Mouse (Mus musculus): ENCODE measurements around the gene Grin3b. TPM values are rescaled to one million over a fixed set of nuclear protein-coding genes. Genes with fewer than 3 reads are reported as not detected.
"Not testable (repeated sequence)": the region's sequence is repeated elsewhere in the genome, so short reads cannot be mapped to it uniquely, and the experiment has no call there.

Gene Grin3b
- polyA plus RNA-seq, 1 experiment from 2014 or later = 0.34 TPM

DNA sequence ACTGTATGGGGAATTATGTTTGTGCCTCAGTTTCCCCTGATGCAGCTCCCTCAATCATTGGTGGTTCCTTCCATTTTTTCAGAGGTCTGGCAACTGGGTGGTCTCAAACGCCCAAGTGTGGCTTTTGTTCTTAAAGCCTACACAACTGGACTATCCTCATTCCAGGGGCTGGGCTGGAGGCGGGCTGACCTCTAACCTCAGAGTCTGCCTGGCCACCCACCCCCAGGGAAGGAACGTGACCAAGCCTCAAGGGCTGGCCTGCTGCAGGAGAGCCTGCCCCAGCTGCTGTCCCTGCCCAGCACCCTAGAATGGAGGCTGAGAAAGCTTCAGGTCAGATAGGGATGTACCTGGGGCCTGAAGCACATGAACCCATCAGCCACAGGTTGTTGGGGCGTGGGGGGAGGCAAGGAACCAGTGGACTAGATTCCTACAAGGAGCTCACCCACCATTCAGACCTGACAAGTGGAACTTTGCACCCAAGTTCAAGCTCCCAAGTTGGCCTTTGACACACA is 13.8 kb upstream of the Grin3b start:
- Histone ChIP-seq H3K4me3 (no peak overlapping the region), H3K27me3 (no peaks in the 10 kb centered on the region), H3K9me3 (no peaks in the 10 kb centered on the region), H3K4me1 (peaks cover 23% of the 10 kb centered on the region), H3K36me3 (peaks cover 17% of the 10 kb centered on the region), H3K4me2 (no peak overlapping the region), H3K27ac (no peak overlapping the region), H3K9ac (no peak overlapping the region)
- WGBS = 31% methylated on average over 4 of the region's 4 CpGs
- ATAC-seq (ENCODE audit: borderline replicate concordance, extremely low read depth, low FRiP score, low TSS enrichment) = no peak

DNA sequence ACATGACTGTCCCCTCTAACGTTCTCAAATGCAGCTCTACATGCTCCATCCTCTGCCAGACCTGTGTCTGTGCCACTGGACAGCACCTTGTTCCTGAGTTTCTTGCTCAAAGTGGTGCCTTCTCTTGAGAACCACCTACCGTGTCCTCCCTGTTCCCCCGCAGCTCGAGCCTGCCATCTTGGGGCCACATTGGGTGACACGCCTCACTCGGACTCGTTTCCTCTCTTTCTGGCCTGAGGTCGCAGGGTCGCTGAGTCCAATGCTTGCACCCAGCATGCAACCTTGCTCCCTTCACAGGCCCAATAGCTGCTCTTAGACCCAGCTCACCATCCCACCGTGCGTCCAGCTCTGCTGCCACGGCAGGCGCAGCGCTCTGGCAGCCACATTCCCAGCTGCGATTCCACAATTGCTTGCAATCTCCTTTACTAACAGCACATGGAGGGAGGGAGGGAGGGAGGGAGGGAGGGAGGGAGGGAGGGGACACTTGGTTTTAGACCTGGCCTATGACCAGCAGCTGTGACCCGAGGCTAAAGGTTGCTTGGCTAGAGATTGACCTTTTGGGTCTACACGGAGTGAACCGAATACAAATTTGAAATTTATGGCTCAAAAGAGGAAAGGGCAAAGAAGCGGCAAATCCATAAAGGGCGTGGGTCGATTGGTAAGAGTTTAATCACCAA is 12.2 kb upstream of the Grin3b start:
- Histone ChIP-seq H3K4me3 (no peak overlapping the region), H3K9ac (no peak overlapping the region), H3K27me3 (no peaks in the 10 kb centered on the region), H3K27ac (no peak overlapping the region), H3K9me3 (no peaks in the 10 kb centered on the region), H3K36me3 (peaks cover 21% of the 10 kb centered on the region), H3K4me1 (peaks cover 23% of the 10 kb centered on the region), H3K4me2 (peak overlapping the region; percentile 29; the same call in 1 of the 2 replicates)
- 15% methylated on average over 21 of the region's 21 CpGs for WGBS
- no peak for ATAC-seq (ENCODE audit: borderline replicate concordance, extremely low read depth, low FRiP score, low TSS enrichment)

GRCm38 (mm10) chr10:79959412-79959811 is 11.1 kb upstream of the Grin3b start:
- peak overlapping the region; percentile 98 for H3K4me3 ChIP-seq
- peak overlapping the region; percentile 75 for H3K4me2 ChIP-seq
- H3K36me3 ChIP-seq = peaks cover 29% of the 10 kb centered on the region
- H3K27ac ChIP-seq; H3K9me3 ChIP-seq; H3K9ac ChIP-seq; ATAC-seq (ENCODE audit: borderline replicate concordance, extremely low read depth, low FRiP score, low TSS enrichment); H3K27me3 ChIP-seq: not testable (repeated sequence)
- H3K4me1 ChIP-seq = peaks cover 23% of the 10 kb centered on the region
- 39% methylated on average over 8 of the region's 10 CpGs for WGBS

- WGBS = under 1% methylated on average over 61 of the region's 61 CpGs
- peak; percentile 95 for ATAC-seq (ENCODE audit: borderline replicate concordance, extremely low read depth, low FRiP score, low TSS enrichment)
- H3K4me1 ChIP-seq = peaks cover 23% of the 10 kb centered on the region
Measured at GRCm38 (mm10) chr10:79959847-79960601, 10.5 kb upstream of the Grin3b start, which contains the start of gene Wdr18. Gene Wdr18 (plus strand): TSS chr10:79960152.

GRCm38 (mm10) chr10:79960671-79961294 is 9.7 kb upstream of the Grin3b start:
- Histone ChIP-seq H3K4me3 (peak overlapping the region; percentile 98), H3K9ac (peak overlapping the region; percentile 94), H3K27me3 (no peaks in the 10 kb centered on the region), H3K9me3 (no peaks in the 10 kb centered on the region), H3K4me2 (peak overlapping the region; percentile 75), H3K4me1 (peaks cover 22% of the 10 kb centered on the region), H3K27ac (no peak overlapping the region), H3K36me3 (peaks cover 42% of the 10 kb centered on the region)
- no peak for ATAC-seq (ENCODE audit: borderline replicate concordance, extremely low read depth, low FRiP score, low TSS enrichment)
- 9% methylated on average over 10 of the region's 10 CpGs for WGBS

More at GRCm38 (mm10) chr10:79959847-79960601, 10.5 kb upstream of the Grin3b start, which contains the start of gene Wdr18:
- Histone ChIP-seq H3K4me2 (peak within 1 kb of the TSS; percentile 75), H3K27me3 (no peaks in the 10 kb centered on the region), H3K36me3 (peaks cover 35% of the 10 kb centered on the region), H3K9me3 (no peaks in the 10 kb centered on the region), H3K4me3 (peak within 1 kb of the TSS; percentile 98), H3K27ac (peak within 1 kb of the TSS; percentile 65), H3K9ac (peak within 1 kb of the TSS; percentile 94)

DNA sequence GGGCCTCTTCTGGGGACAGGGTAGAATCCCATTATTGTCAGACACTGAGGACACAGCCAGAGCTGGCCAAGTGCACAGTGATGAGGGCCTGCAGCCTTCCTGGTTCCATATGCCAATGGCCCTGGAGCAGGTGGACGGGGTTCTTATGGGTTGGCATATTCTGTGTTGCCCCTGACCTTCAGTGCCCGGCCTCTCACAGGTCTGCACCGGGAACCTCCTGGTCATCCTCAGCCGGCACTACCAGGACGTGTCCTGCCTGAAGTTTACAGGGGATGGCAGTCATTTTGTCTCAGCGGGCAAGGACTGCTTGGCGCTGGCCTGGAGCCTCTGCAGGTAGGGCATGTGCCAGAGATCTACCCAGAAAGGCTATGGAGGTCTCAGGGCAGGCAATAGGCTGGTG is 5.8 kb upstream of the Grin3b start:
- Histone ChIP-seq H3K4me3 (no peak overlapping the region), H3K9ac (no peak overlapping the region), H3K9me3 (no peaks in the 10 kb centered on the region), H3K27me3 (peaks cover 6% of the 10 kb centered on the region), H3K27ac (no peak overlapping the region), H3K4me2 (no peak overlapping the region), H3K4me1 (peaks cover 22% of the 10 kb centered on the region), H3K36me3 (peaks cover 69% of the 10 kb centered on the region)
- no peak for ATAC-seq (ENCODE audit: borderline replicate concordance, extremely low read depth, low FRiP score, low TSS enrichment)
- 97% methylated on average over 7 of the region's 7 CpGs for WGBS

DNA sequence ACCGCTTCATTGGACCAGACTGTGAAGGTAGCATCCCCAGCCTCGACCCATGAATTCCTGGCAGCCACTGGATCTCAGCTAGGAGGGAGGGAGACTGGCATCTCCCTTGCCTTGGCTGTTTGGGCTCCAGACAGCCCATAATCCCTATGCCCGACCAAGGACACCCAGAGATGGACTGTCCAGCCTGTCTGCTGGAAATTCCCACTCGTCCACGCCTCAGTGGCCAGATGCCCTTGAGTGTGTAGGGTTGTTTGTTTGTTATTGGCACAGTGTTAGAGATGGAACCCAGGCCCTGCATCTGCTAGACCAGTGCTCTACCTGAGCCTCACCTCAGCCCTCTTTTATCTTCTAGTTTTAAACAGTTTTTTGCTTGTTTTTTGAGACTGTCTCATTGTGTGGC is 5.2 kb upstream of the Grin3b start:
- no peaks in the 10 kb centered on the region for H3K9me3 ChIP-seq
- WGBS = 90% methylated on average over 5 of the region's 5 CpGs
- peaks cover 69% of the 10 kb centered on the region for H3K36me3 ChIP-seq
- H3K9ac ChIP-seq = no peak overlapping the region
- no peak overlapping the region for H3K4me2 ChIP-seq
- no peak for ATAC-seq (ENCODE audit: borderline replicate concordance, extremely low read depth, low FRiP score, low TSS enrichment)
- no peak overlapping the region for H3K4me3 ChIP-seq
- peaks cover 10% of the 10 kb centered on the region for H3K27me3 ChIP-seq
- no peak overlapping the region for H3K27ac ChIP-seq
- peaks cover 26% of the 10 kb centered on the region for H3K4me1 ChIP-seq

GRCm38 (mm10) chr10:79966886-79967400 is 3.6 kb upstream of the Grin3b start:
- 86% methylated on average over 5 of the region's 5 CpGs for WGBS
- Histone ChIP-seq H3K27ac (no peak overlapping the region), H3K27me3 (peaks cover 26% of the 10 kb centered on the region), H3K36me3 (peaks cover 64% of the 10 kb centered on the region), H3K9me3 (no peaks in the 10 kb centered on the region), H3K4me2 (no peak overlapping the region), H3K9ac (no peak overlapping the region), H3K4me1 (peaks cover 25% of the 10 kb centered on the region), H3K4me3 (no peak overlapping the region)
- no peak for ATAC-seq (ENCODE audit: borderline replicate concordance, extremely low read depth, low FRiP score, low TSS enrichment)

DNA sequence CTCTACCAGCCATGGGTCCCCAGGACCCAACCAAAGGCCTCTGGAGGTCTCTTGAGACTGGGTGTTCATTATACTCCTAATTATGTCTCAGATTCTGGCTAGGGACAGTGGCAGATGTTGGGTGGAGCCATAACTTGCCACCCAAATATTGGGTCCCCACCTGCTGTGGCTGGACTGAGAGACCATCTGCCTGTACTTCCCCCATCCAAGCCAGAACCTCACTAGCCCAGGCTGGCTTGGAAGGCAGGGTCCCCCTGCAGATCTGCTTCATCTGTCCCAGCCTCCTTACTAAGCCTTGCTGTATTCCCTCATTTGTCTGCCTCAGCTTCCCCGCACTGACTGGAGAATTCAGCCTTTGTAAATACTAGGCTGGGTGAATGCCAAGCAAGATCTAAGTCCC is 2.3 kb upstream of the Grin3b start:
- no peak overlapping the region for H3K4me2 ChIP-seq
- H3K36me3 ChIP-seq = peaks cover 53% of the 10 kb centered on the region
- H3K27me3 ChIP-seq = peaks cover 30% of the 10 kb centered on the region
- H3K4me1 ChIP-seq = peaks cover 31% of the 10 kb centered on the region
- H3K9ac ChIP-seq = no peak overlapping the region
- no peak overlapping the region for H3K4me3 ChIP-seq
- no peak overlapping the region for H3K27ac ChIP-seq
- no peaks in the 10 kb centered on the region for H3K9me3 ChIP-seq
- no peak for ATAC-seq (ENCODE audit: borderline replicate concordance, extremely low read depth, low FRiP score, low TSS enrichment)
- WGBS = 78% methylated on average over 1 of the region's 1 CpGs

- H3K27me3 ChIP-seq = peaks cover 30% of the 10 kb centered on the region
- H3K9me3 ChIP-seq = no peaks in the 10 kb centered on the region
- WGBS = 17% methylated on average over 3 of the region's 3 CpGs
- no peak overlapping the region for H3K27ac ChIP-seq
- peaks cover 31% of the 10 kb centered on the region for H3K4me1 ChIP-seq
- no peak for ATAC-seq (ENCODE audit: borderline replicate concordance, extremely low read depth, low FRiP score, low TSS enrichment)
- no peak overlapping the region for H3K4me3 ChIP-seq
- H3K9ac ChIP-seq = no peak overlapping the region
- H3K4me2 ChIP-seq = no peak overlapping the region
- peaks cover 45% of the 10 kb centered on the region for H3K36me3 ChIP-seq
Measured at GRCm38 (mm10) chr10:79969124-79969568, 1.4 kb upstream of the Grin3b start.

- Histone ChIP-seq H3K27ac (no peak overlapping the region), H3K4me2 (peak overlapping the region; percentile 91), H3K36me3 (peaks cover 40% of the 10 kb centered on the region), H3K4me3 (peak overlapping the region; percentile 46), H3K9ac (peak overlapping the region; percentile 50), H3K27me3 (peaks cover 30% of the 10 kb centered on the region), H3K4me1 (peaks cover 31% of the 10 kb centered on the region), H3K9me3 (no peaks in the 10 kb centered on the region)
- 0 out of 2 replicates have a peak, but pooled peaks have one; percentile 11 for ATAC-seq (ENCODE audit: borderline replicate concordance, extremely low read depth, low FRiP score, low TSS enrichment)
- WGBS = 4% methylated on average over 21 of the region's 21 CpGs
Measured at GRCm38 (mm10) chr10:79971183-79971497, 625 bp downstream of the Grin3b start.
